Mouse (Mus musculus): ENCODE measurements around the gene Ces2g. TPM values are rescaled to one million over a fixed set of nuclear protein-coding genes. Genes with fewer than 3 reads are reported as not detected.

Gene Ces2g
- total and polyA plus RNA-seq, 2 experiments from 2014 or later = 0.19 to 0.31 TPM

DNA sequence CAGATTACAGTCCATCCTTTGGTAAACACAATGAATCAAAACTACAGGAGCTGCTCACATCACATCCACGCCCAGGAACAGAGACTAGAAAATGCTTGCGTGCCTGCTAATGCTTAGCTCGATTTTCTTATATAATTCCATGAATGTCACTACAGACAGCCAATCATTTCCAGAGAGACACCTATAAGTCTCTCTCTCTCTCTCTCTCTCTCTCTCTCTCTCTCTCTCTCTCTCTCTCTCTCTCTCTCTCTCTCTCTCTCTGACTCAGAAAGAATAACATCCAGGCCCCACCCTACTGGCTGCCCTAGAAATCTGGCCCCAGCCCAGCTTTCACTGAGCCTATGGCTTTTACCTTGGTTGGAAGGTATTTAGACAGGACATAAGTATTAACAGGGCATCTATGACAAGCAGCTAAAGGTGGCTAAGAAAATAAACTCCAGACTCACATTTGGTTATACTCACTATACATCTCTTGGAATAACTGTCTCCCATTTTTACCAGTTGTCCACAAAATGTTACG is 1.9 kb downstream of the Ces2g start:
- H3K9me3 ChIP-seq (ENCODE audit: low read length) = no peaks in the 10 kb centered on the region
- WGBS = 89% methylated on average over 4 of the region's 4 CpGs

DNA sequence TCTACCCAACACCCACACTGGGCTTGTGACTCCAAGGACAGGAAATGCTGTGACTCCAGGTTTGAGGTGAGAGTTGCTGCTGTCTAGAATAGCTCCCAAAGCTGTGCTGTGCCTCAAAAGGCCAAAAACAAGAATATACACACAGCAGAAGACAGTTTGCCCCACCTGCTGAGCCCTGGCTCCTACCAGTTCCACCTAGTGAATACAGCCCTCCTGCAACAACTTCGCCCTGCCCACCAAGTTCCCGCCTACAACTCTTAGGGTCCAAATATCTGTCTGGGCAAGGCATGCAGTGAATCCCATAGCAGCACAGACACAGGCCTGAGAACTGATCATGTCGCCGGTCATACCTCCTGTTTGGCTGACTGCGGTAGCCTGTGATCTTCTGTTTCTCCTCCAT is 22.6 kb downstream of the Ces2g start:
- 93% methylated on average over 5 of the region's 5 CpGs for WGBS
- TF ChIP-seq CTCF (IDR thresholded peaks at IDR 0.05; ENCODE audit: low read depth) = no peak
- Histone ChIP-seq H3K27me3 (ENCODE audit: insufficient read depth, low read length) (no peaks in the 10 kb centered on the region), H3K36me3 (ENCODE audit: insufficient read depth, low read length) (no peaks in the 10 kb centered on the region), H3K27ac (no peak overlapping the region), H3K4me2 (ENCODE audit: low read depth, low read length) (no peak overlapping the region), H3K9ac (replicated peaks; ENCODE audit: low read length) (no peak overlapping the region), H3K4me1 (ENCODE audit: insufficient read depth, low read length) (no peaks in the 10 kb centered on the region), H3K9me3 (ENCODE audit: low read length) (peaks cover 4% of the 10 kb centered on the region; the same call in 1 of the 2 replicates), H3K4me3 (ENCODE audit: low read length) (no peak overlapping the region)
- no peak for DNase-seq (ENCODE audit: low spot score)
- ATAC-seq = no peak

More for the DNA sequence above, 1.9 kb downstream of the Ces2g start:
- TF ChIP-seq CTCF (IDR thresholded peaks at IDR 0.05; ENCODE audit: low read depth) = no peak
- Histone ChIP-seq H3K4me1 (ENCODE audit: insufficient read depth, low read length) (no peaks in the 10 kb centered on the region), H3K9ac (replicated peaks; ENCODE audit: low read length) (no peak overlapping the region), H3K27me3 (ENCODE audit: insufficient read depth, low read length) (no peaks in the 10 kb centered on the region), H3K27ac (no peak overlapping the region), H3K4me2 (ENCODE audit: low read depth, low read length) (no peak overlapping the region), H3K4me3 (ENCODE audit: low read length) (no peak overlapping the region), H3K36me3 (ENCODE audit: insufficient read depth, low read length) (no peaks in the 10 kb centered on the region)
- DNase-seq (ENCODE audit: low spot score) (no peak), ATAC-seq (no peak)

DNA sequence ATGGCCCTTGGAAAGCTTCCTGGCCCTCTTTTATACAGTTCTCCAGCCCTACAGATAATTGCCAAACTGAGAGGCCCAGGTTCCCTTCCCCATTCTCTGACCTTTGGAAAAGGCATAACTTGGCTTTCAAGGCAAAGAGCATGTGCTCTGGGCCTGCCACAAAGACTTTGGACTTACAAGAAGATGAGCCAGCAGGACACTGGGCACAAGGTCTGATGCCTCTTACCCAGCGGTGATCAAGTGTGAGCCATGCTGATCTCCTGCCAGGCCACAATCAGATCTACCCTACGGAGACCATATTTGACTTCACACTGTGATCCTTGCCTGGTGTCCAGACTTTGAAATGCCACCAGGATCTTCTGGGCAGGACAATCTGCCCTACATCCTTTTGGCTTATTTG is 23.4 kb downstream of the Ces2g start:
- H3K9ac ChIP-seq (replicated peaks; ENCODE audit: low read length) = no peak overlapping the region
- no peak for TF ChIP-seq CTCF (IDR thresholded peaks at IDR 0.05; ENCODE audit: low read depth)
- ATAC-seq (no peak), DNase-seq (ENCODE audit: low spot score) (no peak)
- WGBS = 75% methylated on average over 2 of the region's 2 CpGs
- H3K4me3 ChIP-seq (ENCODE audit: low read length) = no peak overlapping the region
- H3K36me3 ChIP-seq (ENCODE audit: insufficient read depth, low read length) = no peaks in the 10 kb centered on the region
- no peak overlapping the region for H3K4me2 ChIP-seq (ENCODE audit: low read depth, low read length)
- no peaks in the 10 kb centered on the region; the same call in 1 of the 2 replicates for H3K9me3 ChIP-seq (ENCODE audit: low read length)
- no peaks in the 10 kb centered on the region for H3K4me1 ChIP-seq (ENCODE audit: insufficient read depth, low read length)
- H3K27me3 ChIP-seq (ENCODE audit: insufficient read depth, low read length) = no peaks in the 10 kb centered on the region
- no peak overlapping the region for H3K27ac ChIP-seq

DNA sequence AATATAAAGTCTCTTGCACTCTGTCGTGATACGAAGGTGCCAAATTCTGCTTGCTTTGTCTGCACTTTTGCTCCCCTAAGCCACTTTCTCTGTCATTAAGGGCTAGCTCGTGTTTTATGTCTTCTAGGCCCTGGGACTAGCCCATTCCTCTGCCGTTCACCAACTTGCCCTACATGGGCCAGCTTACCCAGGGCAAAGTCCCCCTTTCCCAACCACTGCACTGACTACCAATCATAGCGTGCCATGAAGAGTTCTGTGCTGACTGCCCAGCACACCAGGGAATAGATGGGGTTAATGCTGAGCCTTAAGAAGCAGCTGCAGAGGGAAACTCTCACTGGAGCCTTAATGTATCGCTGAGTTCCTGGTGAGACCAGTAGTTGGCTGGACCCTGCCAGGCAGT is 36.7 kb downstream of the Ces2g start:
- DNase-seq (ENCODE audit: low spot score) = no peak
- no peaks in the 10 kb centered on the region for H3K27me3 ChIP-seq (ENCODE audit: insufficient read depth, low read length)
- H3K9me3 ChIP-seq (ENCODE audit: low read length) = no peaks in the 10 kb centered on the region
- no peak overlapping the region for H3K9ac ChIP-seq (replicated peaks; ENCODE audit: low read length)
- ATAC-seq = no peak
- TF ChIP-seq CTCF (IDR thresholded peaks at IDR 0.05; ENCODE audit: low read depth) = no peak
- no peak overlapping the region for H3K4me2 ChIP-seq (ENCODE audit: low read depth, low read length)
- no peak overlapping the region for H3K27ac ChIP-seq
- 85% methylated on average over 6 of the region's 6 CpGs for WGBS
- no peaks in the 10 kb centered on the region for H3K4me1 ChIP-seq (ENCODE audit: insufficient read depth, low read length)
- no peak overlapping the region for H3K4me3 ChIP-seq (ENCODE audit: low read length)
- no peaks in the 10 kb centered on the region for H3K36me3 ChIP-seq (ENCODE audit: insufficient read depth, low read length)

DNA sequence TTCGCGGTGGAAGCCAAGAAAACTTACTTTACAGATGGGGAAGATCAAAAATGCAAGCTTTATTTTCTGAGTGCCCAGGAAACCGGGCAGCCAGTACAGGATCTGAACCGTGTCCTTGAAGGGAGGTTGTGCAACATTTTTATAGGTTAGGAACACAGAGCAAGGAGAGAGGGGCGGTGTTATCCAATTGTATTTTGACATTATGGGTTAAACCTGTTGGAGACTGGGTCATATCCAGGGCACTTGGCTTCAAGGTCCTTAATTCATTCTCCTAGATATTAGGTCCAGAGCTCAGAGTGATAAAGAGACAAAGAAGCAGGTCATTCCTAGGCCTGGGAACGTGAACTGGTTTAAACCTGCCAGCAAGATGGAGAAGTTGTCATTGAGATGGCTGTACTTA is 37.7 kb downstream of the Ces2g start:
- Histone ChIP-seq H3K27ac (no peak overlapping the region), H3K4me1 (ENCODE audit: insufficient read depth, low read length) (no peaks in the 10 kb centered on the region), H3K27me3 (ENCODE audit: insufficient read depth, low read length) (no peaks in the 10 kb centered on the region), H3K9me3 (ENCODE audit: low read length) (no peaks in the 10 kb centered on the region), H3K9ac (replicated peaks; ENCODE audit: low read length) (no peak overlapping the region), H3K4me2 (ENCODE audit: low read depth, low read length) (no peak overlapping the region), H3K4me3 (ENCODE audit: low read length) (no peak overlapping the region), H3K36me3 (ENCODE audit: insufficient read depth, low read length) (no peaks in the 10 kb centered on the region)
- WGBS = 83% methylated on average over 6 of the region's 6 CpGs
- no peak for TF ChIP-seq CTCF (IDR thresholded peaks at IDR 0.05; ENCODE audit: low read depth)
- ATAC-seq (no peak), DNase-seq (ENCODE audit: low spot score) (no peak)

GRCm38 (mm10) chr8:105000586-105000985 is 39.1 kb downstream of the Ces2g start, which contains the start of gene Ces2h:
Gene Ces2h, plus strand, starts transcription at chr8:105000853.
- DNase-seq (ENCODE audit: low spot score) = no peak
- Histone ChIP-seq H3K4me2 (ENCODE audit: low read depth, low read length) (no peak within 1 kb of the TSS), H3K36me3 (ENCODE audit: insufficient read depth, low read length) (no peaks in the 10 kb centered on the region), H3K4me1 (ENCODE audit: insufficient read depth, low read length) (no peaks in the 10 kb centered on the region), H3K27me3 (ENCODE audit: insufficient read depth, low read length) (no peaks in the 10 kb centered on the region), H3K9me3 (ENCODE audit: low read length) (no peaks in the 10 kb centered on the region), H3K4me3 (ENCODE audit: low read length) (no peak within 1 kb of the TSS), H3K9ac (replicated peaks; ENCODE audit: low read length) (no peak within 1 kb of the TSS), H3K27ac (no peak within 1 kb of the TSS)
- no peak for ATAC-seq
- 82% methylated on average over 7 of the region's 7 CpGs for WGBS
- TF ChIP-seq CTCF (IDR thresholded peaks at IDR 0.05; ENCODE audit: low read depth) = no peak

DNA sequence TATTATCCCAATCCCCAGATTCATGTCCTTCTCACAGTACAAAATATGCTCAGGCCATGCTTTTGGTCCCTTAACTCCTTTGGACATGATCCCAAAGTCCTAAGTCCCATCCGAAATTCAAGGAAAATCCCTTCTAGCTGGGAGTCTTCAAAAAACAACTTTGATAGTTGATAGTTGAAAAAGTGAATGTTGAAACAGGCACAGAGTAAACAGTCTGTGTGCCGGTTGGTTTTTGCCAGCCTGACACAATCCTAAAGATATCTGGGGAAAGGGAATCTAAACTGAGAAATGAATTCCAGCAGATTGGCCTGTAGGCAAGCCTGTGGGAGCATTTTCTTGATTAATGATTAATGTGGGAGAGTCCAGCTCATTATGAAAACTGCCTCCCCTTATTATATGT is 48.5 kb downstream of the Ces2g start:
- ATAC-seq = no peak
- Histone ChIP-seq H3K27ac (no peak overlapping the region), H3K27me3 (ENCODE audit: insufficient read depth, low read length) (no peaks in the 10 kb centered on the region), H3K36me3 (ENCODE audit: insufficient read depth, low read length) (no peaks in the 10 kb centered on the region), H3K4me3 (ENCODE audit: low read length) (no peak overlapping the region), H3K9me3 (ENCODE audit: low read length) (no peaks in the 10 kb centered on the region), H3K4me1 (ENCODE audit: insufficient read depth, low read length) (no peaks in the 10 kb centered on the region), H3K9ac (replicated peaks; ENCODE audit: low read length) (no peak overlapping the region), H3K4me2 (ENCODE audit: low read depth, low read length) (no peak overlapping the region)
- TF ChIP-seq CTCF (IDR thresholded peaks at IDR 0.05; ENCODE audit: low read depth) = no peak
- no peak for DNase-seq (ENCODE audit: low spot score)
- WGBS = 90% methylated on average over 2 of the region's 2 CpGs

Data from hindbrain, postnatal 0 days (tissue).